Mouse (Mus musculus): ENCODE data around the gene Arid3a. TPM values are rescaled to one million over a fixed set of nuclear protein-coding genes. Genes with fewer than 3 reads are reported as not detected.

Gene Arid3a
- total RNA-seq, 2 experiments from 2014 or later, result 4.5 to 4.9 TPM

DNA sequence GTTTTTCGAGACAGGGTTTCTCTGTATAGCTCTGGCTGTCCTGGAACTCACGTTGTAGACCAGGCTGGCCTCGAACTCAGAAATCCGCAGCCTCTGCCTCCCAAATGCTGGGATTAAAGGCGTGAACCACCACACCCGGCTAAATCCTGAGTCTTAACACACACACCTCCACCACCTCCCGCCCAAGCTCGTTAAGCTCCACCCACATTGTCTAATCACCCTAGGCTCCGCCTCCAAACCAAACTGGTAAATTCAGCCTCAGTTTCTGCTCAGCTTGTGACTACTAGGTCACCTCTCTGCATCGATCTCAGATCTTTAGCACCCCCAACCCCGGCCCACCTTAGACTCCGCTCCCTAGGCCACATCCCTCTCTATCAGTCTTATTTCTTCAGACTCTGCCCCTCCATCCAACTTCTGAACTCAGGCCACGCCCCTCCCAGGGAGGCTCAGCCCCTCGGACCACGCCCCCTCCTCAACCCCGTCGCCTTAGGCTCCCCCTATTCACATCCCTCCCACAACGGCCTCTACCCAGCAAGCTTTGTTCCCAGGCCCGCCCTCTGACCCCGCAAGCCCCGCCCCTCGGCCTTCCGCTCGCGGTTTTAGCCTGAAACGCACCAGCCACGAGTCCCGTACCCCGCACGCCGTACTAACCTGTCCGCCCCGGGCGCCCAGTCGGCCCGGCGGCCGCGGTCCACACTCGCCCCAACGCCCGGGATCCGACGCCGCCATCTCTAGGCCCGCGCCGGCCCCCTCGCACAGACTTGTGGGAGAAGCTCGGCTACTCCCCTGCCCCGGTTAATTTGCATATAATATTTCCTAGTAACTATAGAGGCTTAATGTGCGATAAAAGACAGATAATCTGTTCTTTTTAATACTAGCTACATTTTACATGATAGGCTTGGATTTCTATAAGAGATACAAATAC, 18.4 kb upstream of the Arid3a start, which contains the start of gene Med16:
Gene Med16 (minus strand): TSS at position 757 of the 925 bp plus-strand sequence.
- DNase-seq (ENCODE audit: low spot score in 2 of 2), result peak; percentile 90 to 95

DNA sequence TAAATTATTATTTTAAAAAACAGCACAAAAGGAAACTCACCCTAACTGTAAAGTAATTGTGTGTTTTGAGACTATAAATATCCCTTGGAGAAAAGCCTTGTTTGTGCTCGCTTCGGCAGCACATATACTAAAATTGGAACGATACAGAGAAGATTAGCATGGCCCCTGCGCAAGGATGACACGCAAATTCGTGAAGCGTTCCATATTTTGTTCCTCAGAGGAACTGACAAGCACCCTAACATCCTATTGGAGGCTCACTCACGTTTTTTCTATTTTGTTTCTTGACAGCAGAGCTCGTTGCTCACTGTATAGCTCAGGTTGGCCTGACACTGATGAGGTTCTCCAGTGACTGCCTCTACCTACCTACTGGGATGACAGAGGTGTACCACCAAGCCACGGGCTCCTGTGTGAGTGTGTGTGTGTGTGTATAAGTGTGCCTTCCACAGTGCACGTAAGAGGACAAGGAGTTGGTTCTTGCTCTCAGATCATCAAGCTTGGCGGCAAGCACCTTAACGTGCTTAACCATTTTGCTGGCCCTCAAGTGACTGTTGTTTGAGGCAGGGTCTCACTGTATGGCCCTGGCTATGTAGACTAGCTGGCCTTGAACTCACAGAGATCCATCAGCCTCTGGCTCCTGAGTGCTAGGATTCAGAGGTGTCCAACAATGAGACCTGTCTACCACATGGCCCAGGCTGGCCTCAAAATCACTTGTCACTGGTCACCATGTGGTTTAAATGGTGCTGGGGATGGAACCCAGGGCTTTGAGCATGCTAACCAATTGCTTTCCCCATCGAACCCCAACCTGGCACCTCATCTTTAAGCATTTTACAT, 17.5 kb upstream of the Arid3a start:
- DNase-seq (ENCODE audit: low spot score in 2 of 2), result no peak

DNA sequence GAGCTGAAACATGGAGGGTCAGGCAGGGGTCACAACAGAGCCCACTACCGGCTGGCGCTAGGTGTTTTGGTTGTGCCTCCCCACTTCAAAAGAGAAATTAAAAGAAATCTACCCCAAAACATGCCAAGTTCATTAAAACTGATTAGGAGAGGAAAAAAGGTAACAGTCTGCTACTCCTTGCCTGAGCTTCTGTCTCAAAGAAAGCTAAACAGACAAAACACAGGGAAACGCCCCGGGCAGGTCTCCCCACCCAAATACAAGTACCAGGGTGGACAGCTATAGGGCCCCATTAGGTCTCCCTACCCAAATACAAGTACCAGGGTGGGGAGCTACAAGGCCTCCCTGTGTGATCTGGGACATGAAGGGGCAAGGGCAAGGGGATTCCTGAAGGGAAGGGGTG, 16.3 kb upstream of the Arid3a start, which contains the start of gene Gm26602:
Gene Gm26602 (plus strand): TSS at position 301 of the 400 bp plus-strand sequence.
- DNase-seq (ENCODE audit: low spot score in 2 of 2), result no peak

DNA sequence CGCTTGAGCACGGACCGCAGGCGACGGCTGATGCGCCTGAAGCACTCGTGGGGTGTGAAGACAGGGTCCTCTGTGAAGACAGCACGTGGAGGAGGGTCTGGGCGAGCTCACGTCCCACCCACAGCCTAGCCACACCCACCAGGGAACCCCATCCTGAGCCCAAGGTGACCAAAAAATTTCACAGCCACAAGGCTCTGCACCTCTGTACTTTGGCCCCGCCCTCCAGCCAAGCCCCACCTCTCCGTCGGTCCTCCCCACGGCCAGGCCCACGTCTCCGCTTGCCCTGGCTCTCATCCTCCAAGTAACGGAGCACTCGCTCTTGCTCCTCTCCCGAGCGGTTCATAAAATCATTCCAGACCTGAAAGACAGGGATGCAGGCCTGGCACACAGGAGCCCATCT, 14.4 kb upstream of the Arid3a start:
- no peak for DNase-seq (ENCODE audit: low spot score in 2 of 2)

DNA sequence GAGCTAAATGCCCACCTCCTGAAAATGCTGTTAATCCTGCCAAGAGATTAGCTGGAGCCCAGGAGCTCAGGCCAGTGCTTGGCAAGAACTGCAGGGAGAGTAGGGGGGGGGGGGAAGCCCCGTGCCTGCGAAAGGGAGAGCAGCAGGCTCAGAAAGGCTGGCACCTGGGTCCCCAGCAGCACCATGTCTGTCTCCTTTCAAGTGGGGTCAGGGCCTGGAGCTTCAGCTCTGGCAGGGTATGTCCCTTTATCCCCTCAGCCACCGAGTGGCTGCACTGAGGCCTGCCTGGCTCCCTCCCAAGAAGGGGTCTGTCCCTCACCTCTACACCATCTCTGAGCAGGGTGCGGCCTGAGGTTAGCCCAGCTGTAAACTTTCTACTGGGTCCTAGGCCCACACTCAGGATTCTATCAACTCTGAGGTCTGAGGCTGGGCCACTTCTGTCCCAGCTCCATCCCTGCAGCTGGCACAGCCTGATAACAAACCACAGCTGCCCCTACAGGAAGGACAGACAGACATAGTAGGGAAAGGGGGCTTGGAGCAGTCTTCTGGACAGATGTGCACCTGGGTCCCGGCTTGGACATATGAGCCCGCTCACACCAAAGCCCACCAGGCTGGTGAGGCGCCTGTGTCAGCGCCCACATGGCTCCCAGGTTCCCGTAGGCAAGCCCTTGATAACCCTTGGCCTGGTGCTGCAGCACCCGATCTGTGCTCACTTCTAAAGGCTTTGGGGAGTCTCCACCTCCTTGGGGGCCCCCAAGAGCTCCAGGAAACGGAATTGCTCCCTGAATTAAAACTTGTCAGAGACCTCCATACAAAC, 12.5 kb upstream of the Arid3a start:
- no peak for DNase-seq (ENCODE audit: low spot score in 2 of 2)

DNA sequence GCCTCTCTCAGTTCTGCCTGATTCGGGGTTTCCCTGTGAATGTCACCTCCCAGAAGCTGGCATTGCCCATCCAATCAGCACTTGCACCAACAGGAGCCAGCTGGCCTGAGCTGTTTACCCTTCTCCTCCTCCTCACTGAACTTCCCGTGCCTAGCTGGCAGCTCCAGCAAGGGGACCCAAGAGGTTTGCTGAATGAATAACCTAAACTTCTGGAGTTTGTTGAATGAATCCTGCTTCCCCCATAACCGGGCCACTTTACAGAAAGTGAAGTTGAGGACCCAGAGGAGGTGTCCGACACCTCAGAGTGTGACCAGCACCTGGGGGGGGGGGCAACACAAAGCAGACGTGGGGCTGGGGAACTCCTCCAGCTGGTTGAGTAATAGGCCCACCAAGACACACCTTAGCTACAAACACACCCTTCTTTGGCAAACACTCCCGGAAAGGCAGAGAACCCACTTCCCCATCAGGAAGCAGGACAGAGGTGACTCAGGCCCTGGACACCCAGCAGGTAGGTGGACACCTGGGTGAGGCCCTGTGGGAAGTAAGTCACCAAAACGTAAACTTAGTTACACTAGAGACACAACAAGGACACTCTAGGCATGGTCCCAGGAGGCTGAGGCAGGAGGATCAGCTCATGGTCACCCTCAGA, 11.8 kb upstream of the Arid3a start:
- DNase-seq (ENCODE audit: low spot score in 2 of 2), result no peak

DNA sequence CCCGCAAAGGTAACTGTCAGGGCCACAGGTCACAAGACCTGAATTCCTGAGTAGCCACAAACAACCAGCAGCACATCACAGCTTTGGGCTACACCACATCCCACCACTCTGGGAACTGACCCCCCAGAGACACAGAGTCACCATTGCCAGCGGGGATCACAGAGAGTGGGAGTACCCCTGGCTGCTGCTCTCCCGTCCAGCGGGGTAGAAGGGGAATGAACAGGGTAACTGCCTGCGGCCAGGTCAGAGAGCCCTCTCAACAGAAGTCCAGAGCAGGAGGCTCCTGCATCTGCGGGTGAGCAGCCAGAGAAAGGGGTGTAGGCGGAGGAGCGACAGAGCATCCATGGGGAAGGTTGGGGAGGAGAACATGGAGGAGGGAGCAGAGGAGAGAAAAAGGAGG, 10.8 kb upstream of the Arid3a start:
- DNase-seq (ENCODE audit: low spot score in 2 of 2), result no peak

DNA sequence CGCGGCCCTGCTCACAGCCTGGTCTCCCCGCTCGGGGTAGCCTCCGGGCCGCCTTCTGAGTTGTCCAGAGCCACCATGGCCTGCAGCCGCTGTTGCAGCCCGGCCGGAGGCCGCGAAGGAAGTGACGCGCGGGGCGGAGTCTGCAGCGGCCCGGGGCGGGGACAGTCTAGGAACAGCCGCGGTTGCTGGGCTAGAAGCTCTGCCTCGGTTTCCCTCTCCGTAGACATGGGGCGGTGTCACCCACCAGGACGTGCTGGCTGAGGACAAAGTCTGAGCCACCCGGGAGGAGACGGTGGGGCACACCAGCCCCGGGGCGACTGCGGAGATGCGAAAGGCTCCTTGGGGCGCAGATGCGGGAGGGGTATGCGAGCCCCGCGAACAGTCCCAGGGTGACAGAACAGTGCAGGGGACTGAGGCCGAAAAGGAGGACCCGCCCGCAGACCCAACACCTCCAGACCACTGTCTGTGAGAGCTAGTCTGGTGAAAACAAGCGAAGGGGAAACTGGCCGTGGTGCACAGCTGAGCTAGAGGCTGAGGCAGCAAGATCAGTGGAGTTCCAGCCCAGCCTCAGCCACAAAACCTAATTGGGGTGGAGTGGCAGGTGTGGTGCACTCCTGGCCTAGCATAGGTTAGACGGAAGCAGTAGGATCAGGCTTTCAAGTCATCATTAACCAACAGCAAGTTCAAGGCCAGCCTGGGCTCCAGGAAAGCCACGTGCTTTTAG, 9.9 kb upstream of the Arid3a start, which contains the start of gene Kiss1r:
Gene Kiss1r (plus strand): TSS at position 164 of the 724 bp plus-strand sequence.
- peak; percentile 83 to 89 for DNase-seq (ENCODE audit: low spot score in 2 of 2)

DNA sequence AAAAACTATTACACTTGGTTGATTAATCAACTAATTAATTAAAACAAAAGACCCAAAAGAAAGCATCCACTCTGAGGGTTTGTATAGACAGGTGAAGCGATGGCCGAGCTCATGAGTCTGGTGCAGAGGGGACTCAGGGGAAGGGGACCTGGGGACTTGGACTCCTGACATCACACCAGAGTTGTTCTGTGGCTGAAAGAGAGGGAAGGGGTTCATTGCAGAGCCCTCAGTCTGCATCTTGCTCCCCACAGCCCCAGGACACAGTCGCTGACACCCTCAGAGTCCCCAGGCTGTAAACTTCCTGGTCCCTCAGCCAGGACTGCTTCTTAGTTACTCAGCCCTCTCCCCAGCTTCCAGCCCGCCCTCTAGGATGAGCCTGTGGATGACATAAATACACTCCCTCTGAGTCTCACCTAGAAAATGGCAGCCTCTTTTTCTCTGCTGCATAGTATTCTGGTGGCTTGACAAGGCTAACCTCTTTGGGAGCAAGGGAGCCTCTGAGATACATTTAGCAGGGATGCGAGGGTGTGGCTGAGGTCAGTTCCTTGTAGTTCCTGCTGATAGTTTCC, 9.2 kb upstream of the Arid3a start:
- no peak for DNase-seq (ENCODE audit: low spot score in 2 of 2)

DNA sequence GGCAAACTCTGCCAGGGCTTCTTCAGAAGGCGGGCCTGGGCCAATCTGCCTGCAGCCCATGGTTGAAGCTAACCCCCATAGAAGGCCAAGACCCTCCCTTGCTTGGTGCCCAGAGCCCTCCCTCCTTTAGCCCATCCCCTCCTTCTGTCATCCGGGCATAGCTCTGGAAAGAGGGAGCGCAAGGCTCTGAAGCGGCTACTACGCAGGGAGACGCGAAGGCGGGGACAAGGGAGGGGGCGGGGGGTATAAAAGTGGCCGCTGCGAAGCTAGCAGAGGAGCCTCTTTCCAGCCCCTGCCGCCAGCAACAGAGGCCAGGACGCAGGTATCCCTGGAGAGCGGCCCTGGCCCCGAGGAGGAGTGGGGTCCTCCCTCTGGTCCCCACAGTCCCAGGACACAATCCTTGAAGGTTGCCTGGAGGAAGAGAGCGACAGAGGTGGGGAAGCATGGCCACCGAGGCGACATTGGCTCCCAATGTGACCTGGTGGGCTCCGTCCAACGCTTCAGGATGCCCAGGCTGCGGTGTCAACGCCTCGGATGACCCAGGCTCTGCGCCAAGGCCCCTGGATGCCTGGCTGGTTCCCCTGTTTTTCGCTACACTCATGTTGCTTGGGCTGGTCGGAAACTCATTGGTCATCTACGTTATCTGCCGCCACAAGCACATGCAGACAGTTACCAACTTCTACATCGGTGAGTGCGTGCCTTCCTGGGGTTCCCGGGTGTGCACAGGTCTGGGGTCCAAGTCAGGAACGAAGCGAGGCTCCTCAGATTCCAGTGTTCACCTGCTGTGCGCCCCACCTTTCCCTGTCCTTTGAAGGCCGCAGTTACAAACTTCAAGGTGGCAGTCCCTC, 8.4 kb upstream of the Arid3a start:
- no peak for DNase-seq (ENCODE audit: low spot score in 2 of 2)

DNA sequence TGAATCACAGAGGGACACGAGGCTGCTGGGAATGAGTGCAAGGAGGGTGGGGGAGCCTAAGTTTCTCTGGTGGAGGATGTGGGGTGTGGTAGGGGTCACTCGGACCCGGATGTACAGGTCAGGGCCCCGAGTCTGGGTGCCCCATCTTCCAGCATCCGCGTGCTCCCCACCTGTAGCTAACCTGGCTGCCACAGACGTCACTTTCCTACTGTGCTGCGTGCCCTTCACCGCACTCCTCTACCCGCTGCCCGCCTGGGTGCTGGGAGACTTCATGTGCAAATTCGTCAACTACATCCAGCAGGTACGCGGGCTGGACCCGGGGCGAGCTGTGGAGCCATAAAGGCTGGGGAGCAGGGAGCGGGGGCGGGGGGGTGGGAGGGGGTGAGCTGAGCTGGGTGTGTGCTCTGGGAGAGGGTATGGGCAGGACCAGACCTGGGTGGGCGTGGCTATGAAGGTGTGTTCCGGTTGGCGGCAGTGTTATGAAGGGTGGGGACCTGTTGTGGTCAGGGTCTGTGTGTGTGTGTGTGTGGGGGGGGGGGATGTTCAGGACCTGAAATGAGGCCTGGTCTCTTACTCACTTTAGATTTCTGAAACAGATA, 7.5 kb upstream of the Arid3a start:
- no peak for DNase-seq (ENCODE audit: low spot score in 2 of 2)

DNA sequence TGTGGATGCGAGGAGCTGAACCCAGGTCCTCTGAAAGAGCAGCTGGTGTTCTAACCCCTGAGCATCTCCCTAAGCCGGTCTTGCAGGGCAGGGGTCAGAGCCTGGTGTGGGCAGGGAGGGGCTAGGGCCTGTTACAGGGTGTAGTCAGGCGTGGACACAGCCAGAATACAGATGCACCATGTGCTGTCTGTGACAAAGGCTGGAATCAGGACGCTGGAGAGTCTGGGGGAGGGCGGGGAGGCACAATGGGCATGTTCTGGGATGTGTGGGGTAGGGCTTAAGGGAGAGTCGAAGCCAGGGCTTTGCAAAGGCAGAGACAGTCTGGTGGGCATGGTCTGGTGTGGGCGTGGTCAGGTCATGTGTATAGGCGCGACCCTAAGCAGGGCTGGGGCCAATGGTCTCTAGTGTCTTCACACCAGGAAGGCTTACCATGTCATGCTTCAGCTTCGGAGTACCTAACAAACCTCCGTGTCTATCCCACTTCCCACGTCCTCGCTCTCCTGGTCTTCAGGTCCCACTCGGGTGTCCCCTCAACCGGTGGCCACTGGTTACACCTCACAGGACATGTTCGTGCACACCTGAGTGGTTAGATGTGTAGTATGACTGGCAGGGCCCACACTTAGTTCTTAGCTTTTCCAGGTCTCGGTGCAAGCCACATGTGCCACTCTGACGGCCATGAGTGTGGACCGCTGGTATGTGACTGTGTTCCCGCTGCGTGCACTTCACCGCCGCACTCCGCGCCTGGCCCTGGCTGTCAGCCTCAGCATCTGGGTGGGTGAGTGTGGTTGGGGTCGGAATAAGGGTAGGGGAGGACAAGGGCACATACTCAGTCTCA, 6.6 kb upstream of the Arid3a start:
- no peak for DNase-seq (ENCODE audit: low spot score in 2 of 2)

DNA sequence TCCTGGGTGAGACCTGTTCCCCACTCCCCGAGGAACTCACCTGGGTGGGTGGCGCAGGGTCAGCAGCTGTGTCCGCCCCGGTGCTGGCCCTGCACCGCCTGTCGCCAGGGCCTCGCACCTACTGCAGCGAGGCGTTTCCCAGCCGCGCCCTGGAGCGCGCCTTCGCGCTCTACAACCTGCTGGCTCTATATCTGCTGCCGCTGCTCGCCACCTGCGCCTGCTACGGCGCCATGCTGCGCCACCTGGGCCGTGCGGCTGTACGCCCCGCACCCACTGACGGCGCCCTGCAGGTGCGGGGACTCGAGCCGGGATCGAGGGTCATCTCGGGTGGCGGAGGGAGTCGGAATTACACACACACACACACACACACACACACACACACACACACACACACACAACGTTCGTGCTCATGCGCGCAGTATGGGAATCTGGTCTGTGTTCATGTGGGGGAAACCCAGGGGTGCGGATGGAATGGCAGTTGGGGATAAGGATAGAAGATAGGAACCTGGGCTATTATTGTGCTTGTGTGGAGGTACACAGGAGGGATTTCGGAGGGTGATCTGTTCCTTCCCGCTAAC, 5.8 kb upstream of the Arid3a start, which contains the start of gene R3hdm4:
Gene R3hdm4 (minus strand): TSS at position 251 of the 578 bp plus-strand sequence.
- no peak for DNase-seq (ENCODE audit: low spot score in 2 of 2)

DNA sequence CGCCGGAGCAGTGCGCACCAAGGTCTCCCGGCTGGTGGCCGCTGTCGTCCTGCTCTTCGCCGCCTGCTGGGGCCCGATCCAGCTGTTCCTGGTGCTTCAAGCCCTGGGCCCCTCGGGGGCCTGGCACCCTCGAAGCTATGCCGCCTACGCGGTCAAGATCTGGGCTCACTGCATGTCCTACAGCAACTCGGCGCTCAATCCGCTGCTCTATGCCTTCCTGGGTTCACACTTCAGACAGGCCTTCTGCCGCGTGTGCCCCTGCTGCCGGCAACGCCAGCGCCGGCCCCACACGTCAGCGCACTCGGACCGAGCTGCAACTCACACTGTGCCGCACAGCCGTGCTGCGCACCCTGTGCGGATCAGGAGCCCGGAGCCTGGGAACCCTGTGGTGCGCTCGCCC, 5.3 kb upstream of the Arid3a start:
- no peak for DNase-seq (ENCODE audit: low spot score in 2 of 2)

DNA sequence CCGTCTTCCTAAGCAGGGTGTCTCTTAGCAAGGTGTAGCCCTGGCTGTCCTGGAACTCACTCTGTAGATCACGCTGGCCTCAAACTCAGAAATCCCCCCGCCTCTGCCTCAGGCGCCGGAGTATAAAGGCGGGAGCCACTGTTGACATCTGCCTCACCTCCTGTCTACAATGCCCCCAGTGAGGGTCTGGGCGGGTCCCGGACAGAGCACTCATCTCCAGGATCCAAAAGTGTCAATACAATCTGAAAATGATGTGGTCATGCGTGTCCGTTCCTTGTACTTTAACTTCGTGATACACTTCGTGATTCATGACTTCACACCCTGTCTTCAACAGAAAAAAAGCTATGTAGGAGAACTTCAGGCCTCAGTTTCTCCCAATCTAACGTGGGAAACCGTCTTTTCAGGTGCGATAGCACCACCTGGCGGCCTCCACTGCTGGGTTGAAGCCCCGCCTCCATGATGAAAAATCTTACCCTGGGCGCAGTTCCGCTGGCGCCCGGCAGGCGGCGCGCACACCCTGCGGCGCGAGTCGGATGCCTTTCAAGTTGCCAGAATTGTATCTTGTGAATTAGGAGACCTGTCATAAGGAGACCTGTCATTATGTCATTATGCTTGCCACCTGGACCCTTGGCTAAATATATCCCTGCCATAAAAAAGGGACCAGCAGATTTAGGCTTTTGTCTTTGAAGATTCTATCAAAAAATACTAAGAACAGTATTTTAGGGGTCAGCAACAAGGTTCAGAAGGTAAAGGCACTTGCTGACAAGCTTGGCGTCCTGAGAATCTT, 1.7 kb upstream of the Arid3a start:
- peak; percentile 88 to 89 for DNase-seq (ENCODE audit: low spot score in 2 of 2)
